In genomic region chr4:141591547-141591946, GRCm38 (mm10) we compare ENCODE assay signal across 8 mouse cellular contexts. TPM values are rescaled to one million over a fixed set of nuclear protein-coding genes. Genes with fewer than 3 reads are reported as not detected.
DNase-seq lines count a peak whose midpoint lies in the region; ATAC-seq and TF ChIP-seq lines count a peak whose summit lies in the region.
"Had no signal": no experiment of that assay in that cellular context is flagged by ENCODE, and none has a peak within 500 bp of the region (broad histone marks: within the 10 kb centered on the region; RNA-seq: fewer than 3 reads in every experiment).

No protein-coding gene starts in this region.

- peak; percentile 72 for TF ChIP-seq CTCF in kidney, adult 2 months (conservative IDR thresholded peaks at IDR 0.05; ENCODE audit: insufficient read depth, insufficient read length, low read depth, low read length)
- peak; percentile 96 for TF ChIP-seq CTCF in ES-Bruce4 (IDR thresholded peaks at IDR 0.05; ENCODE audit: low read depth, low read length)

- no peak overlapping the region for H3K9ac ChIP-seq in kidney, embryonic 14.5 days (ENCODE audit: low read depth, low read length)
- H3K9ac ChIP-seq in ES-Bruce4 (ENCODE audit: low read depth, poor library complexity, severe bottlenecking), result no peak overlapping the region

- H3K4me2 ChIP-seq in kidney, embryonic 14.5 days (replicated peaks; ENCODE audit: low read depth, low read length), result no peak overlapping the region

- no peaks in the 10 kb centered on the region for H3K27me3 ChIP-seq in kidney, adult 2 months (replicated peaks; ENCODE audit: control insufficient read depth, insufficient read depth, low read length)
- no peaks in the 10 kb centered on the region for H3K27me3 ChIP-seq in kidney, embryonic 14.5 days (ENCODE audit: control insufficient read depth, insufficient read depth, low read length)
- no peaks in the 10 kb centered on the region for H3K27me3 ChIP-seq in ES-Bruce4 (ENCODE audit: control insufficient read depth, insufficient read depth, low read length, poor library complexity, severe bottlenecking)

- 19% methylated on average over 3 of the region's 3 CpGs for WGBS in kidney, adult 2 months
- 19% methylated on average over 3 of the region's 3 CpGs for WGBS in kidney, embryonic 14.5 days

- peak; percentile 55 for DNase-seq in kidney, adult 2 months
- DNase-seq in c-Kit-positive CD71-positive TER-119-negative erythroid progenitor cells, embryonic 14.5 days (ENCODE audit: low read depth), result peak; percentile 44
- peak; percentile 60 for DNase-seq in lung, postnatal 36 days
- DNase-seq in MN1 (ENCODE audit: low spot score), result no peak
- no peak for DNase-seq in frontal cortex, postnatal 10 days (ENCODE audit: low spot score in 2 of 2)

- TF ChIP-seq POLR2A in kidney, adult 2 months (IDR thresholded peaks at IDR 0.05; ENCODE audit: low read depth, low read length), result no peak
- no peak for TF ChIP-seq POLR2A in ES-Bruce4 (IDR thresholded peaks at IDR 0.05; ENCODE audit: insufficient read depth, low read length)

- no peak for TF ChIP-seq EP300 in ES-Bruce4 (IDR thresholded peaks at IDR 0.05; ENCODE audit: insufficient read depth, low read depth, low read length)

- H3K36me3 ChIP-seq in kidney, adult 2 months (ENCODE audit: control insufficient read depth, insufficient read depth, low read length), result no peaks in the 10 kb centered on the region
- H3K36me3 ChIP-seq in kidney, embryonic 14.5 days (ENCODE audit: control insufficient read depth, insufficient read depth, low read length), result peaks cover 72% of the 10 kb centered on the region
- H3K36me3 ChIP-seq in ES-Bruce4 (ENCODE audit: control insufficient read depth, insufficient read depth, low read length, poor library complexity, severe bottlenecking), result peaks cover 62% of the 10 kb centered on the region

- no peak overlapping the region for H3K4me3 ChIP-seq in kidney, adult 2 months (ENCODE audit: insufficient read depth, low read depth, low read length)
- H3K4me3 ChIP-seq in kidney, embryonic 14.5 days (ENCODE audit: low read length), result no peak overlapping the region
- no peak overlapping the region for H3K4me3 ChIP-seq in ES-Bruce4 (ENCODE audit: low read depth, low read length)
- H3K4me3 ChIP-seq: erythroblast, embryonic 14.5 days had no signal

- no peak for ATAC-seq in kidney, embryonic 14.5 days (ENCODE audit: low FRiP score, low TSS enrichment)

- no peak overlapping the region for H3K27ac ChIP-seq in kidney, adult 2 months (ENCODE audit: insufficient read depth, low read depth, low read length)
- H3K27ac ChIP-seq in kidney, embryonic 14.5 days (ENCODE audit: low read depth, low read length), result no peak overlapping the region
- H3K27ac ChIP-seq in ES-Bruce4 (ENCODE audit: insufficient read depth, low read length), result no peak overlapping the region

- no peaks in the 10 kb centered on the region for H3K4me1 ChIP-seq in kidney, adult 2 months (ENCODE audit: control insufficient read depth, insufficient read depth, low read length)
- no peaks in the 10 kb centered on the region for H3K4me1 ChIP-seq in kidney, embryonic 14.5 days (ENCODE audit: control insufficient read depth, insufficient read depth, low read length)
- peaks cover 2% of the 10 kb centered on the region for H3K4me1 ChIP-seq in ES-Bruce4 (ENCODE audit: control insufficient read depth, insufficient read depth, low read length)

- H3K9me3 ChIP-seq in kidney, embryonic 14.5 days (ENCODE audit: control insufficient read depth, low read length), result no peaks in the 10 kb centered on the region
- no peaks in the 10 kb centered on the region for H3K9me3 ChIP-seq in ES-Bruce4 (replicated peaks; ENCODE audit: control insufficient read depth, insufficient read depth, low read length, poor library complexity, severe bottlenecking)

RNA-seq across cellular contexts. Expression of gene Fblim1, which starts 14.3 kb away (rescaled TPM):
- polyA plus RNA-seq in kidney, adult 2 months (2012; rRNA removed), result 10.2 and 10.5 TPM in 2 replicates
- polyA plus RNA-seq in kidney, embryonic 14.5 days (2014; fragmentation: Nextera tagmentation; extraction: Ambion mirVana), result 49.4 and 71.3 TPM in 2 replicates
- polyA plus RNA-seq in ES-Bruce4 (2011; ENCODE audit: insufficient read depth, insufficient read length, low read depth, missing spikeins), result 73.8 and 76.6 TPM in 2 replicates

RNA-seq across cellular contexts. Expression of gene Tmem82, which starts 26.9 kb away (rescaled TPM):
- polyA plus RNA-seq in kidney, adult 2 months (2012; rRNA removed), result 29.0 and 32.3 TPM in 2 replicates
- 0.86 and 1.2 TPM in 2 replicates for polyA plus RNA-seq in kidney, embryonic 14.5 days (2014; fragmentation: Nextera tagmentation; extraction: Ambion mirVana)
- polyA plus RNA-seq in ES-Bruce4 (2011; ENCODE audit: insufficient read depth, insufficient read length, low read depth, missing spikeins), result 3.4 and 4.5 TPM in 2 replicates

RNA-seq across cellular contexts. Expression of gene Slc25a34, which starts 32.1 kb away (rescaled TPM):
- 30.1 and 33.8 TPM in 2 replicates for polyA plus RNA-seq in kidney, adult 2 months (2012; rRNA removed)
- 0.07 TPM in 1 of 2 replicates, not detected in the other for polyA plus RNA-seq in kidney, embryonic 14.5 days (2014; fragmentation: Nextera tagmentation; extraction: Ambion mirVana)
- polyA plus RNA-seq in ES-Bruce4 (2011; ENCODE audit: insufficient read depth, insufficient read length, low read depth, missing spikeins), result 0.82 and 1.8 TPM in 2 replicates
- polyA plus RNA-seq: erythroblast, embryonic 14.5 days had no signal

RNA-seq across cellular contexts. Expression of gene Spen, which starts 53.1 kb away (rescaled TPM):
- 15.9 and 19.6 TPM in 2 replicates for polyA plus RNA-seq in kidney, adult 2 months (2012; rRNA removed)
- 13.1 and 19.3 TPM in 2 replicates for polyA plus RNA-seq in kidney, embryonic 14.5 days (2014; fragmentation: Nextera tagmentation; extraction: Ambion mirVana)
- polyA plus RNA-seq in ES-Bruce4 (2011; ENCODE audit: insufficient read depth, insufficient read length, low read depth, missing spikeins), result 39.6 and 46.9 TPM in 2 replicates

Comparison
In these comparisons a context has a peak if more than half of its experiments do, and no peak if none do; other contexts are left out.
1. RNA of gene Slc25a34, which starts 32.1 kb away (polyA plus RNA-seq): 30.1 to 33.8 TPM in kidney, adult 2 months; 0.82 to 1.8 TPM in ES-Bruce4 and 0.07 TPM in kidney, embryonic 14.5 days; every median in the first group is over 10 times any median in the second.
2. DNase-seq: peak in kidney, adult 2 months (single experiment), c-Kit-positive CD71-positive TER-119-negative erythroid progenitor cells, embryonic 14.5 days (single experiment) and lung, postnatal 36 days (single experiment); none in MN1 (single experiment) and frontal cortex, postnatal 10 days (0 of 2).